Mouse (Mus musculus): ENCODE results near the gene Mef2d. TPM values are rescaled to one million over a fixed set of nuclear protein-coding genes. Genes with fewer than 3 reads are reported as not detected.

Gene Mef2d
- polyA plus RNA-seq, 1 experiment from 2014 or later, result 18.1 TPM

GRCm38 (mm10) chr3:88114396-88114795 lies 27.8 kb upstream of the Mef2d start:
- Histone ChIP-seq H3K9ac (ENCODE audit: low read length) (no peak overlapping the region), H3K27ac (ENCODE audit: low read depth, low read length) (no peak overlapping the region), H3K4me1 (ENCODE audit: control insufficient read depth, insufficient read depth, low read length) (no peaks in the 10 kb centered on the region), H3K27me3 (ENCODE audit: control insufficient read depth, insufficient read depth, low read length) (no peaks in the 10 kb centered on the region), H3K4me3 (ENCODE audit: low read depth, low read length) (no peak overlapping the region), H3K36me3 (ENCODE audit: control insufficient read depth, insufficient read depth, low read length) (peaks cover 11% of the 10 kb centered on the region), H3K4me2 (ENCODE audit: low read depth) (no peak overlapping the region), H3K9me3 (ENCODE audit: control insufficient read depth, low read length) (no peaks in the 10 kb centered on the region)
- WGBS, result 96% methylated on average over 12 of the region's 12 CpGs
- ATAC-seq (ENCODE audit: insufficient read depth, low FRiP score, low TSS enrichment) (no peak), DNase-seq (ENCODE audit: low spot score) (no peak)

GRCm38 (mm10) chr3:88120117-88120651 lies 22.0 kb upstream of the Mef2d start:
- no peak for DNase-seq (ENCODE audit: low spot score)
- no peak overlapping the region for H3K4me3 ChIP-seq (ENCODE audit: low read depth, low read length)

GRCm38 (mm10) chr3:88121164-88122131 lies 20.7 kb upstream of the Mef2d start:
- H3K9me3 ChIP-seq (ENCODE audit: control insufficient read depth, low read length), result no peaks in the 10 kb centered on the region
- no peak overlapping the region for H3K4me3 ChIP-seq (ENCODE audit: low read depth, low read length)
- H3K36me3 ChIP-seq (ENCODE audit: control insufficient read depth, insufficient read depth, low read length), result peaks cover 4% of the 10 kb centered on the region
- 85% methylated on average over 14 of the region's 14 CpGs for WGBS
- ATAC-seq (ENCODE audit: insufficient read depth, low FRiP score, low TSS enrichment) (no peak), DNase-seq (ENCODE audit: low spot score) (no peak)
- H3K4me1 ChIP-seq (ENCODE audit: control insufficient read depth, insufficient read depth, low read length), result no peaks in the 10 kb centered on the region
- no peaks in the 10 kb centered on the region for H3K27me3 ChIP-seq (ENCODE audit: control insufficient read depth, insufficient read depth, low read length)
- no peak overlapping the region for H3K9ac ChIP-seq (ENCODE audit: low read length)
- H3K27ac ChIP-seq (ENCODE audit: low read depth, low read length), result no peak overlapping the region
- no peak overlapping the region for H3K4me2 ChIP-seq (ENCODE audit: low read depth)

More at GRCm38 (mm10) chr3:88120117-88120651, 22.0 kb upstream of the Mef2d start:
- H3K4me1 ChIP-seq (ENCODE audit: control insufficient read depth, insufficient read depth, low read length), result no peaks in the 10 kb centered on the region
- no peak for ATAC-seq (ENCODE audit: insufficient read depth, low FRiP score, low TSS enrichment)
- H3K27me3 ChIP-seq (ENCODE audit: control insufficient read depth, insufficient read depth, low read length), result no peaks in the 10 kb centered on the region
- no peak overlapping the region for H3K4me2 ChIP-seq (ENCODE audit: low read depth)
- H3K36me3 ChIP-seq (ENCODE audit: control insufficient read depth, insufficient read depth, low read length), result peaks cover 4% of the 10 kb centered on the region
- H3K9me3 ChIP-seq (ENCODE audit: control insufficient read depth, low read length), result no peaks in the 10 kb centered on the region
- H3K27ac ChIP-seq (ENCODE audit: low read depth, low read length), result no peak overlapping the region
- 89% methylated on average over 19 of the region's 19 CpGs for WGBS
- H3K9ac ChIP-seq (ENCODE audit: low read length), result no peak overlapping the region

GRCm38 (mm10) chr3:88125195-88125594 lies 17.0 kb upstream of the Mef2d start:
- H3K9ac ChIP-seq (ENCODE audit: low read length), result no peak overlapping the region
- H3K27ac ChIP-seq (ENCODE audit: low read depth, low read length), result no peak overlapping the region
- H3K9me3 ChIP-seq (ENCODE audit: control insufficient read depth, low read length), result no peaks in the 10 kb centered on the region
- H3K4me2 ChIP-seq (ENCODE audit: low read depth), result no peak overlapping the region
- no peaks in the 10 kb centered on the region; the same call in 1 of the 2 replicates for H3K36me3 ChIP-seq (ENCODE audit: control insufficient read depth, insufficient read depth, low read length)
- WGBS, result 75% methylated on average over 4 of the region's 4 CpGs
- H3K4me3 ChIP-seq (ENCODE audit: low read depth, low read length), result no peak overlapping the region
- H3K27me3 ChIP-seq (ENCODE audit: control insufficient read depth, insufficient read depth, low read length), result no peaks in the 10 kb centered on the region
- no peaks in the 10 kb centered on the region for H3K4me1 ChIP-seq (ENCODE audit: control insufficient read depth, insufficient read depth, low read length)
- ATAC-seq (ENCODE audit: insufficient read depth, low FRiP score, low TSS enrichment) (no peak), DNase-seq (ENCODE audit: low spot score) (no peak)

GRCm38 (mm10) chr3:88126181-88126580 lies 16.0 kb upstream of the Mef2d start:
- ATAC-seq (ENCODE audit: insufficient read depth, low FRiP score, low TSS enrichment) (no peak), DNase-seq (ENCODE audit: low spot score) (no peak)
- 86% methylated on average over 7 of the region's 7 CpGs for WGBS
- Histone ChIP-seq H3K27me3 (ENCODE audit: control insufficient read depth, insufficient read depth, low read length) (no peaks in the 10 kb centered on the region), H3K27ac (ENCODE audit: low read depth, low read length) (no peak overlapping the region), H3K9ac (ENCODE audit: low read length) (no peak overlapping the region), H3K4me3 (ENCODE audit: low read depth, low read length) (no peak overlapping the region), H3K4me2 (ENCODE audit: low read depth) (no peak overlapping the region), H3K9me3 (ENCODE audit: control insufficient read depth, low read length) (no peaks in the 10 kb centered on the region), H3K36me3 (ENCODE audit: control insufficient read depth, insufficient read depth, low read length) (no peaks in the 10 kb centered on the region), H3K4me1 (ENCODE audit: control insufficient read depth, insufficient read depth, low read length) (no peaks in the 10 kb centered on the region)

GRCm38 (mm10) chr3:88127636-88128035 lies 14.5 kb upstream of the Mef2d start:
- Histone ChIP-seq H3K4me2 (ENCODE audit: low read depth) (no peak overlapping the region), H3K9me3 (ENCODE audit: control insufficient read depth, low read length) (no peaks in the 10 kb centered on the region), H3K9ac (ENCODE audit: low read length) (no peak overlapping the region), H3K4me1 (ENCODE audit: control insufficient read depth, insufficient read depth, low read length) (no peaks in the 10 kb centered on the region), H3K36me3 (ENCODE audit: control insufficient read depth, insufficient read depth, low read length) (no peaks in the 10 kb centered on the region), H3K27me3 (ENCODE audit: control insufficient read depth, insufficient read depth, low read length) (no peaks in the 10 kb centered on the region), H3K27ac (ENCODE audit: low read depth, low read length) (no peak overlapping the region), H3K4me3 (ENCODE audit: low read depth, low read length) (no peak overlapping the region)
- 77% methylated on average over 3 of the region's 3 CpGs for WGBS
- no peak for DNase-seq (ENCODE audit: low spot score)
- no peak for ATAC-seq (ENCODE audit: insufficient read depth, low FRiP score, low TSS enrichment)

- no peak overlapping the region for H3K9ac ChIP-seq (ENCODE audit: low read length)
- H3K27ac ChIP-seq (ENCODE audit: low read depth, low read length), result no peak overlapping the region
- H3K4me1 ChIP-seq (ENCODE audit: control insufficient read depth, insufficient read depth, low read length), result no peaks in the 10 kb centered on the region
- ATAC-seq (ENCODE audit: insufficient read depth, low FRiP score, low TSS enrichment) (no peak), DNase-seq (ENCODE audit: low spot score) (no peak)
- no peaks in the 10 kb centered on the region for H3K27me3 ChIP-seq (ENCODE audit: control insufficient read depth, insufficient read depth, low read length)
- no peak overlapping the region for H3K4me2 ChIP-seq (ENCODE audit: low read depth)
- H3K9me3 ChIP-seq (ENCODE audit: control insufficient read depth, low read length), result no peaks in the 10 kb centered on the region
- H3K36me3 ChIP-seq (ENCODE audit: control insufficient read depth, insufficient read depth, low read length), result no peaks in the 10 kb centered on the region
- 86% methylated on average over 5 of the region's 5 CpGs for WGBS
- no peak overlapping the region for H3K4me3 ChIP-seq (ENCODE audit: low read depth, low read length)
Observed at GRCm38 (mm10) chr3:88128056-88128455, 14.1 kb upstream of the Mef2d start.

- 49% methylated on average over 4 of the region's 4 CpGs for WGBS
- DNase-seq (ENCODE audit: low spot score) (no peak), ATAC-seq (ENCODE audit: insufficient read depth, low FRiP score, low TSS enrichment) (no peak)
- no peak overlapping the region for H3K27ac ChIP-seq (ENCODE audit: low read depth, low read length)
- no peaks in the 10 kb centered on the region for H3K9me3 ChIP-seq (ENCODE audit: control insufficient read depth, low read length)
- no peaks in the 10 kb centered on the region for H3K27me3 ChIP-seq (ENCODE audit: control insufficient read depth, insufficient read depth, low read length)
- no peaks in the 10 kb centered on the region for H3K36me3 ChIP-seq (ENCODE audit: control insufficient read depth, insufficient read depth, low read length)
- no peak overlapping the region for H3K4me3 ChIP-seq (ENCODE audit: low read depth, low read length)
- H3K9ac ChIP-seq (ENCODE audit: low read length), result no peak overlapping the region
- H3K4me1 ChIP-seq (ENCODE audit: control insufficient read depth, insufficient read depth, low read length), result no peaks in the 10 kb centered on the region
- no peak overlapping the region for H3K4me2 ChIP-seq (ENCODE audit: low read depth)
Observed at GRCm38 (mm10) chr3:88129006-88129405, 13.2 kb upstream of the Mef2d start.

- no peak for ATAC-seq (ENCODE audit: insufficient read depth, low FRiP score, low TSS enrichment)
Observed at GRCm38 (mm10) chr3:88131071-88131470, 11.1 kb upstream of the Mef2d start.

More at GRCm38 (mm10) chr3:88131071-88131470, 11.1 kb upstream of the Mef2d start:
- no peak overlapping the region for H3K9ac ChIP-seq (ENCODE audit: low read length)
- H3K27ac ChIP-seq (ENCODE audit: low read depth, low read length), result no peak overlapping the region
- H3K9me3 ChIP-seq (ENCODE audit: control insufficient read depth, low read length), result no peaks in the 10 kb centered on the region
- no peak overlapping the region for H3K4me3 ChIP-seq (ENCODE audit: low read depth, low read length)
- no peaks in the 10 kb centered on the region for H3K36me3 ChIP-seq (ENCODE audit: control insufficient read depth, insufficient read depth, low read length)
- no peaks in the 10 kb centered on the region for H3K4me1 ChIP-seq (ENCODE audit: control insufficient read depth, insufficient read depth, low read length)
- no peak for DNase-seq (ENCODE audit: low spot score)
- no peaks in the 10 kb centered on the region for H3K27me3 ChIP-seq (ENCODE audit: control insufficient read depth, insufficient read depth, low read length)
- WGBS, result 97% methylated on average over 3 of the region's 3 CpGs
- no peak overlapping the region for H3K4me2 ChIP-seq (ENCODE audit: low read depth)
